Mouse (Mus musculus): ENCODE measurements at regions not wholly inside any gene's neighbourhood (a gene's known extent, or its start where the extent isn't known, plus 50 kb on each side); places are given as distances from the start of the nearest gene placed in this dataset.
A peak's percentile ranks its signal among the peaks of the same experiment; 100 is the strongest.
"Not testable (repeated sequence)": the region's sequence is repeated elsewhere in the genome, so short reads cannot be mapped to it uniquely, and the experiment has no call there.

DNA sequence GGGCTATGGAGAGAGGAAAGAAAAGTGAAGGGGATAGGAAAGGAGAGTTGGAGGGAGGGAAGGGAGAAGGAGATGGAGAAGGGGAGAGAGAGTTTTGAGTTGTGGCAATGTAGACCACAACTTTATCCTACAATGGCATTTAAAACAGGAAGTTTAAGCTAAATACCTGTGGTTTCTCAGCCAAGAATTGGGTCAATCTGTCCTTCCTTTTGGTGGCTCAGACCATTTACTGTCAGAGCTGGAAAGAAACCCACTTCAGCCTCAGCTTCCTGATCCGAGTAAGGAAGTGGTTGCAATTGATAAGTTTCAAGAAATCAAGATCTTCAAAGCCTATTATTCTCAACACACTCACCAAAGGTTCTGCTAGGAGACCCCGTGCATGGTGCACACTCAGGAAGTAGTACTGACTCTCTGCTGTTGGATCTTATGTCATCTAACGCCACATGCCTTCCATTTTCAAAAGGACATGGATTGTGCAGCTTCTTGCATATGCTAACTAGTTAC, 158.9 kb downstream of the Trib2 start:
- no peak for DNase-seq (ENCODE audit: extremely low read depth, insufficient read length, low spot score)

DNA sequence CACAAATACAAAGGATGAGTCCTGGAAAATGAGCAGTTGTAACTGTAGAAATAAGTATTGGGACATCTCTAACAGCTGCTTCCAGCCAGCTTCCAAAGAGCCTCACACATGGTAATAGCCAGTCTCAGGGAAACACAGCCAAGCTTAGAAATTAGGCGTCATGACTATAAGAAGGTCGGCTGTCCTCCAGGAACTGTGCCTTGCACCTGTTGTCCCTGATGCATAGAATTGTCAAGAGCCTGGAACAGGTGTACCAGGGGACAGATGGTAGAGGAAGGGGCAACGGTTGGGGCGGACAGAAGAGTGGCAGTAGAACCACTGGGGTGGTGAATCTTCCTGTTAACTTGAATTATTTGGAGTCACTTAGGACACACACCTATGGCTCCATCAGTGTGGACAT, 162.1 kb downstream of the Trib2 start:
- no peak for DNase-seq (ENCODE audit: extremely low read depth, insufficient read length, low spot score)

DNA sequence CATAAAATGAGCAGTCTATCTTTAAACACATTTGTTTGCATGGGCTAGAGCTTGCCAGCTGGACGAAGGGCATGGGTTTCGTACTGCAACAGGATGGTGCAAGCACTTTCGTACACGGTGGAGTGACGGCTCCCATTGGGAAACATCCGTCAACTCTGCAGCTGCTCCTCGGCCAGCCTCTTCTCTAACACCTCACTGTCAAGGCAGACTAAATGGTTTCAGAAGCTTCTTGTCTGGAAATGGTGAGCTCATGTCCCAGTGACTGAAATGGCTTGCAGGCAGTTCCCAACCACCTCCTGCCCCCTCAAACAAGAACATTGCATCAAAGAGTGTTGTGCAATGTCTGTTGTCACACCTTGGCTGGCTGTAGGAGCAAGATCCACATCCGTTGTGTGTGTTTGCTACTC, 163.4 kb downstream of the Trib2 start:
- no peak for DNase-seq (ENCODE audit: extremely low read depth, insufficient read length, low spot score)

DNA sequence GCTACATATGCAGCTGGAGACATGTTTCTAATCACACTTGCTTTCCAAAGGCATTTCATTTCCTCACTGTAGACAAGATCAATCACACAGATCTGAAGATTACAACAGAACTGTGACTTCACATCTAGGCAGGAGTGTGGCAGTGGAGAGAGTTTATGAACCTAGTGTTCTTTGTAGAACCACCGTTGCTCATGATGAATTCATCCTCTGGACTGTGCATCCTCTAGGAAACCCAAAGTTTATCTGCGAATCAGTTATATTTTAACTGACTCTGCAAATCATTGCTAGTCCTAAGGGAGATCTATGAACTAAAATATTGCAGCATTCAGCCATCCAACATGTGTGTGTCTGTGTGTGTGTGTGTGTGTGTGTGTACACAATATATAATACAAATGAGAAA, 165.4 kb downstream of the Trib2 start:
- no peak for DNase-seq (ENCODE audit: extremely low read depth, insufficient read length, low spot score)

DNA sequence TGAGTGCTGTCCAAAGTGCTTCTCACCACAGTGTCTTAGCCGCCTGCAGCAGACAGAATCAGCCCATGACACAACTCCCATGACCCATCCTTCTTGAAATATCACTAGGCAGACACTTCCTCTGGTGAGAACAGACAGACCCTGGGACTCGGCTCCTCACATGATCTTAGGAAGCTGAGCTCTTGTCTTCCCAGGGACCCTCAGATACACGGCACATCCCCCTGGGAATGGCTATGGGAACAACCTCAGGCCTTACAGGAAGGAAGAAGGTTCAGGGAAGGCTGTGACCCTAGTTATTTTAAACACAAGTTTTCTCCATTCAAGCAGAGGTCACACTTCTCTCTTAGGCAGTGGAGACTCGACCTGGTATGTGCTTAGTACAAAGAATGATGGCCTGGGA, 166.8 kb downstream of the Trib2 start:
- DNase-seq (ENCODE audit: extremely low read depth, insufficient read length, low spot score), result no peak

DNA sequence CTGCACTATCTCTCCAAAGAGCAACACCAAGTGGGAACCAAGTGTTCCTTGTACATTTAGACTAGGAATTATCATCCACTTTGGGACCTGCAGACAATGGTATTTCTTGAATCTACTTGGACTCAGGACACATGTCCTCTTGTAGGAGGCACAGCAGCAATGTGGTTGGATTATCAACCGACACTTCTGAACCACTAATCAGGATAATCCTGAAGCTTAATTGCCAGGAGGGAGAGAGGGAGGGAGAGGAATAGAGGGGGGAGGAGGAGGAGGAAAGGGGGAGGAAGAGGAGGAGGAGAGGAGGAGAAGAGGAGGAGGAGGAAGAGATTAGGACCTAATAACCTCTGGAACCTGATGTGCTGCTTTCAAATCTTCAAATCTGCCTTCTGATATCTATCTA, 167.5 kb downstream of the Trib2 start:
- no peak for DNase-seq (ENCODE audit: extremely low read depth, insufficient read length, low spot score)

DNA sequence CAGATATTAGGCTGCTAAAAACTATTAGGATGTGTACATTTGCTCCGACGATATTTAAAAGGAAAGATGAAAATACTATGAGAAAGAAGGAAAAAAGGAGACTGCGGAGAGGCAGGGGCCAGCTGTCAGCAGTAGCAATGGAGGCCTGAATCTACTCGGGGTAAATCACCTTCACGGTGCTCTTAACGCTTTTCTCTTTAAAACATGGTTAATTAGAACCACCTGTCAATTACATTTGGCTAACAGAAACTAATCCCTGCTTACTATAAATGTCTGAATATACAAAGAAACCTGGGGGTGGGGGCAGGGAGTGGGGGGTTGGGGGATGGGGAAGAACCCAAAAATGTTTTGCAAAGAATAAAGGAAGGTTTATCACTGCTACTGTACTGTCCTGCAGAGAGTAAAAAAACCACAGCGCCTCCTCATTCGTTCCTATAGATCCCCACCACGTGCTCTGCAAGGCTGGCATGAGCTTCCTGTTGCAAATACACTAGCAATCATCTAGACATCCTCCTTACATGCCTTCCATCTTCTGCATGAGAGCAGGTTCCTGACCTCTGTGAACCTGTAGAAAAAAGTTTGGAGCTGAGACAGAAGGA, 172.5 kb downstream of the Trib2 start:
- DNase-seq (ENCODE audit: extremely low read depth, insufficient read length, low spot score), result no peak

DNA sequence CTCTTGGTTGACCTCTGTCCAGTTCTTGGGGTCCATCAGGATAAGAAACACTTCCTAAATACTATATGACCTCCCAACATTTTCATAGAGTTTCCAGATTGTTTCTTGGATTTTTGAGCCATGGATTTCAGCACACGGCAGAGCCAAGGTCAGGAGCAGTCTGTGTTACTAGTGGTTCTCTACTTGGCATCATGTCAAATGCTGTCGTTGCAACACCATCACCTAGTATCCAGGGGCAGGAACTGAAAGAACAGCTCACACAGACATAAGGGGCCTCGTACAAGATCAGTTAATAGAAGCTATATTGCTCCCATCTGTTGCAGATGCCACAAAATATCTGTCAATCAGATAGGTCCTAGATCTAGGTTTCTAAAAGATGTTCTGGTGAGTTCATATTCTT, 173.1 kb downstream of the Trib2 start:
- no peak for DNase-seq (ENCODE audit: extremely low read depth, insufficient read length, low spot score)

DNA sequence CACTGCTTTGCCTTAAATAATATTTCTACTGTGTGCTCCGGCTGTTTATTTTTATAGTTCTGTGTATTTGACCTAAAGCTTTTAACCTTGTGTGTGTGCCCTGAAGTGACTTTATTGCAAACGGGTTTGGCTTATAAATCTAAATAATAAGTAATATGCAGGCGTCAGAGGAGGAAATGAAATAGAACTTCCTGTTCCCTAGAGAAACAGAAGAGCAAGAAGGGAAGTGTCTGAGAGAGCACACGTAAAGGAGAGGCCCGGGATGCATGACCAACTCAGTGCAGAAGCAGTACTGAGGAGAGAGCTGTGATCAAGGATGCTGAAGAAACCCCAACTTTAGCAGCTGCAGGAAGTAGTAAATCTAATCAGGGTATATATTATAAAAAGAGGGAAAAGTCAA, 176.4 kb downstream of the Trib2 start:
- DNase-seq (ENCODE audit: extremely low read depth, insufficient read length, low spot score), result no peak

DNA sequence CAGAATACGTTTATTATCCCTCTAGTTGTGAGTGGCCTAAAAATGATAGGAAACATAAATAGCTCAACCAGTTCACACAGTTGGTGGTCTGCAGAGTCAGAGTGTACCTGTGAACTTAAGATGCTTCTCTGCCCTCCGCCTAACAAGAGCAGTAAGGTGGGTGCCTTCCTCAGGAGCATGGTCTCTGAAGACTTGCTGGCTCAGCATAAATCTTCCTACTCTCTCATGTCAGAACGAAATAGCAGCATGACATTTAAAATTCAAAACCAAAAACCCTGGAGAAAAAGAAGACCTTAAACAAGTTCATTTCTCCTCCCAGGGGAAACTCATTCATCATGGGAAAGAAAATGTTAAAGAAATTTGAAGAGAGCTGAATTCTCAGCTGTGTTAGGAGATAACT, 186.8 kb downstream of the Trib2 start:
- no peak for DNase-seq (ENCODE audit: extremely low read depth, insufficient read length, low spot score)

DNA sequence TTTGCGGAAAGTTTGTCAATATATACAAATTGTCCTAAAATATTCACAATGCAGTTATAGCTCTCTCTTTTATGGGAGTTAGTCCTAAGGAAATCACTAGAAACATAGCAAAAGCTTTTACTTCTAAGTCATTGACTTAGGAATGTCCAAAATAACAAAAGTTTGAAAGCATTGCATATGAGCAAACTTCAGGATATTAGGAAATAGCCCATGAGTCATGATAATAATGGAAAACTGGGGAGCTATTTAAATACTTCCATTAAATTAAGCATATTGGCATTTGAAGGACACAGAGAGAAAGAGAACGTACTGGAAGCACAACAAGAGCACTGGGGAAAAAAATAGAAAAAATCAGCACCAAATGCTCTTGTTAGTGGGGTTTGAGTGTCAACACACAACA, 197.2 kb downstream of the Trib2 start:
- peak; percentile 7 for DNase-seq (ENCODE audit: extremely low read depth, insufficient read length, low spot score)

DNA sequence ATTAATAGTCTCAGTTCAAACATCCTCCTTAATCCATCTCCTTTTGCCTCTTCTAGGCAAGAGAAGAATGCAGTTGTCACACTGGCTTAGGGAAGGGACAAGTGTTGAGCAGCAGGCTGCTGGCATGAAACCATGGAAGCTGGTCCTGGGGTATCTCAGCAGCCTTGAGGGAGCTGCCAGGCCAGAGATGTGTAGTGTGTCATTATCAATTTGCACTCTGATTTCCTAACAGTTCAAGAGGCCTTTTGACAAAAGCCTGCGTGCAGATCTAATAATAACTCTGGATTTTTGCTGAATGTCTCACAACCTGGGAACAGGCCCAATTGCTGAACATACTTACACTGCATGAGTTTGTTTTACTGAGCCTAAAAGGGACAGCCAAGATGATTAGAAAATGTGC, 199.4 kb downstream of the Trib2 start:
- peak; percentile 22 for DNase-seq (ENCODE audit: extremely low read depth, insufficient read length, low spot score)

DNA sequence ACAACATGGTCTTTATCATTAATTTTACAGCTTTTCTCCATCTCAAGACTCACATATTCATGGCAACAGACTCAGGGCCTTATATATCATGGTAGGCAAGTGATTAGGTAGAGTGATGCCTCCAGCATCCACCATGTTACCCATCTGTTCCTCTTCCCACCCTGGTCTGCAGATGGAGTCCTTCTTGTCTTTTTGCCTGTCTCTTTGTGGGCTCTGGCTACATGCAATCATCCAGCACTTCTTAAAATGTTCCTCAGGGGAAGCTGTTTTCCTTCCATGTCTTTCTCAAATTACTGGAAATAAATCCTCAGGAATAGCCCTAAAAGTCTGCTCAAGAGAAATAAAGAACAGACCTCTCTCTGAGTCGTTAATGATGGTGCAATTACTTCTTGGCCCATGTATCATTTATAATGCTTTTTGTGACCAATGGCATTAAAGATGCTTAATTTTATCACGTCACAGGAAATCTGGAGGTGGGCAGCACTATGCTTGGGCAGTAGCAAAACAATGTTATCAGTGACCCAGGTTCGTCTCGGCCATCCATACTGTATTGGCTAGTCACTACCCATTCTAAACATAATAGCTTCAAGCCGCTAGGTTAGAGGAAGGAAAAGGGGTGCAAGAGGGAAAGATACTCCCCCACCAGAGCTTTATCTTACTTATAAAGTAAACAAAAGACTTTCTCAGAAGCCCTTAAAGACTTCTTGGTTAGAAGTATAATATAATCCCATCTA, 204.7 kb downstream of the Trib2 start:
- no peak for DNase-seq (ENCODE audit: extremely low read depth, insufficient read length, low spot score)

DNA sequence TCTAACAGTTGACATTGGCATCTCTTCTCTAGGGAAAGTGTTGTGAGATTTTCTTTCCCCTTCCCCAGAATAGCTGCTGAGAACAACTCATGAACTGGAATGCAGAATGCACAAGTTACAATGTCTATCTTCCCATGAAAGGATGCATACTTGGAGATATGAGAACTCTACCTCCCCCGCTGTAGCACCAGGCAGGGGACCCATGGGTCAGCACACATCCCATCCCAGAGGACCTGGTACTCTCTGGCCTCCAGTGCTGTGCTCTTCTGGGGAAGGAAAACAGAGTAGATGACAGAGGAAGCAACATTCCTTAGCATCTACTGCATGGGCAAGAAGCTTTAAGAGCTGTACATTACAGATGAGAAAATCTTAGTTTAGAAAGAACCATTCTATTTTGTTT, 209.6 kb downstream of the Trib2 start:
- DNase-seq (ENCODE audit: extremely low read depth, insufficient read length, low spot score), result no peak

DNA sequence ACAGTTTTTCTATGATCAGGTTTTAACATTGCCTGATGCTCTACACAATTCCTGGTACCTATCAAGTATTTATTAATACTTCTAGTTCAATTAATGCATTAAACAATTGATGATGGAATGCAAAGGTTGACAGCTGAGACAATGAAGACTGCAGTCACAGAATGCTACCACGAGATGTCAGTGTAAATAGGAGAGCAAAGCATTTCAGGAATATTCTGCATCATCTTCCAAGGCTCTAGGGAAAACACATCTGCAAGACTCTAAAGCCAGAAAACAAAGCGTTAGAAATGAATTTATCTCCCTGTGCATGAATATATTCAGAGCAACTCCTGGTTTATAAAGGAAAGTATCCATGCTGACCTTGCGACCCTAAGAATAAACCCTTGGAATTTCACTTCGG, 210.6 kb downstream of the Trib2 start:
- no peak for DNase-seq (ENCODE audit: extremely low read depth, insufficient read length, low spot score)

DNA sequence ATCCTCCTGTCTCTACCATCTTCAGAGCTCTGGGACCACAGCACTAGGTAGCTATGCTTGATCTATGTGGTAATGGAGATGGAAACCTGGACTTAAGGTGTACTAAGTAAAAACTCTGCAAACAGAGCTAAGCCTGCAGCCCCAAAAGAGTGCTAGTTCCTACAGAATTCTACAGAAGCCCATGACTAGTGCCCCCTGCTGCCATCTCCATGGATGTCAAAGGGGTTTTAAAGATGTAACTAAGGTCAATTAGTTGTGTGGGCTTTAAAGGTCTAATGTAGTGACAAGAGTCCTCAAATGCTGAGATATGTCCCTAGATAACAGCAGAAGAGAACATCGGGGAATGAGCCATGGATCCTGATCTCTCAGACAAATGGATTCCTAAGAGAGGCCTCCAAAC, 212.1 kb downstream of the Trib2 start:
- DNase-seq (ENCODE audit: extremely low read depth, insufficient read length, low spot score), result no peak

DNA sequence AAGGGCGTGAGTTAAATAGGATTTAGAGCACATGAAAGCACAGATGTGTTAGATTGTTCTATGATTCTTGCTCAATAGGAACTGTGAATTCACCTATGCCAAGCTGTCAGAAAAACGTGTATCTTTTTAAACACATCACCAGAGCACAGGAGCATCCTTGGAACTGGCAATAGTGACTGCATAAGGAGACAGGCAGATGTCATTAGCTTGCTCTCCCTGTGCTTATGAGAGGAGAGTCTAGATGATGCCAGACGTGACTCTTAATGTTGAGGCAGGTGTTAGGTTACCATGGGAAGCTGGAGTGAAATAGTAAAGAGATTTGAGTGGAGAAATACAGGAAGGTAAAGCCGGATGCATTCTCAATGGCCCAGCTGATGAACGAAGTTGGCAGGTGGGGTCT, 212.8 kb downstream of the Trib2 start:
- no peak for DNase-seq (ENCODE audit: extremely low read depth, insufficient read length, low spot score)

DNA sequence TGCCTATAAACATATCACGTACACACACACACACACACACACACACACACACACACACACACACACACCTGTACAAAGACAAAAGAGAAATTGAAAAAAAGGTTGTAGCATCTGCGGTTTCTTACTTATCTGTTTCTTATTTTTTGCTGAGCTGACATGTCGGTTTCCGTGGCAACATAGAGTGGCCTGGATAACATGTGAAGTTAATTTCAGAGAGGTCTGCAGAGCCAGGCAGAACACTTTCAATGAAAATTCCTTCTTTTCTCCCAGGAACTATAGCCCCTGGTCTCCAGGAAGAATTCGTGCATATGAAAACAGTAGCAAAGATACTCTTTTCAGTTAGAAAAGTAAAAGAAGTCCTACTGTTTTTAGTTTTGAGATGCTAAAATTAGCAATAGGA, 213.4 kb downstream of the Trib2 start:
- no peak for DNase-seq (ENCODE audit: extremely low read depth, insufficient read length, low spot score)

DNA sequence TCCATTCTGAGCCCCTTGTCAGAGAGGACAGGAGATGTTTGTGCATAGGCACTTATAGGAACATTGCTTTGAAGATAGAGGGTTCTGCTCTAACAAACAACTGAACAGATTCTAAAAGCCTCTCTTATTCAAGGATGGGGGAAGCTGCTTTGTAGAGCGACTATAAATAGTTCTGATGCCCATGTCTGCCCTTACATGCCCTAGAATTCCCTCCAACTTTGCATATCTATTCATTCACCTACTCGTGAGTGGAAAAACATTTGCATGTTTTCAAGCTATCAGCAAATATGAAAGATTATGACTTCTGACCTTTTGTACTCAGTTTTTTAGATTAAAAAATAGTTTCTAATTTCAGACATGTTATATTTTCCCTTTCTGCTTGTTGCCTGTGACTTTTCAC, 222.0 kb downstream of the Trib2 start:
- DNase-seq (ENCODE audit: extremely low read depth, insufficient read length, low spot score), result no peak

DNA sequence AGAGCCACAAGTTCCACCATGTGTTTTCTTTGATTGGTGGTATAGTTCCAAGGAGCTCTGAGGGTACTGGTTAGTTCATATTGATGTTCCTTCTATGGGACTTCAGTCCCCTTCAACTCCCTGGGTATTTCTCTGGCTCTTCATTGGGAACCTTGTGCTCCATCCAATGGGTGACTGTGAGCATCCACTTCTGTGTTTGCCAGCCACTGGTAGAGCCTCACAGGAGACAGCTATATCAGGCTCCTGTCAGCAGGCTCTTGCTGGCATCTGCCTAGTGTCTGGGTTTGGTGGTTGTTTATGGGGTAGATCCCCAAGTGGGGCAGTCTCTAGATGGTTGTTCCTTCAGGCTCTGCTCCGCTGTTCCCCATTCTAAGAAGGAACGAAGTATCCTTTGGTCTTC, 228.9 kb downstream of the Trib2 start:
- not testable (repeated sequence) for DNase-seq (ENCODE audit: extremely low read depth, insufficient read length, low spot score)

DNA sequence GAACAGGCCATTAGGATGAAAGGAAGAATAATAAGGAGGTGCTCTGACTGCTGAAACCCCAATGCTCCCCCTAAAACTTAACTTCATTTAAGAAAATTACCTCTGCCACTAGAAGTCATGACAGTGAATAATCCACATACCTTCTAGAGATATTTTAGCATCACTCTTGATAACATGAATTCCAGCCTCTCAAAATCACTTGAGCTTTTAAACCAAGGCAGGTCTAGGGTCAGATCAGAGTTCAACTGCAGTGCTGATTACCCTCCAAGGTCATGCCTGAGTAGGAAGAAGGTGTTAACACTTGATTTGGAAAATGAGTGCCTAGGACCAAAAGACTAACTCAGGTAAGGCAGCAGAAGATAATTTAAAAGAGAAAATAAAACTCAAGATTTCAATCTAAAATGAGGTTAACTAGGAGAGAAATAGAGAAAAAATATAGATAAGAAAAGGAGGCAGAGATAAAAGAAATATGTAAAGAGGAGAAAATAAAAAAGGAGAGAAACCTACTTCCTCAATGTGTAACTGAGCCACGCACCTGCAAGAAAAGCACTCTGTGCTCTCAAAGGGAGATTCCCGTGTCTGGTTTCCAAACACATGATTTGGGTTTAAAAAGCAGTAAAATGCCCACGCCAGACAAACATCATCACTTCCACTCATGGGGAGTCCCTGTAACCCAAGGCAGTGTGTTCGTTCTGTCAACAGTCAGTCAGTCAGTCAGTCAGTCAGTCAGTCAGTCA, 229.8 kb downstream of the Trib2 start:
- no peak for DNase-seq (ENCODE audit: extremely low read depth, insufficient read length, low spot score)

DNA sequence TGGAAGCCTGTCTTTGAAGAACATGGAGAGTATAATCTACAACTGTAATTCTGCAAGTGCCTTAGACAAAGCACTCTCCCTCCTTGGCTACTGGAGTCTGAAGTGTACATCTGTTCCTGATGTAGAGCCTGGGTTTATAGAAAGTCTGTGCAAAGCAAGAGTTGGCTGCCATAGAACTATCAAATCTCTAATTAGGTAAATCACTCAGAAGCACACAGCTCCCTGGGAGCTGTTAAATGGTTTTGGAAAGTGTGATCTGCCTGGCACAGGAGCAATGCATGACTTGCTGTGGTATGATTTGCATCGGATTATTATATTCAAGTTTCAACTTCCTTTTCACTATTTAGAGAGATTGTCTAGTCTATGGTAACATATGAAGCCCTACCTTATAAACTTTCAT, 230.9 kb downstream of the Trib2 start:
- DNase-seq (ENCODE audit: extremely low read depth, insufficient read length, low spot score), result no peak
